Mouse (Mus musculus): ENCODE measurements around the gene Psenen. TPM values are rescaled to one million over a fixed set of nuclear protein-coding genes. Genes with fewer than 3 reads are reported as not detected.

The Psenen gene
- polyA plus RNA-seq, 1 experiment from 2014 or later = 104 TPM

DNA sequence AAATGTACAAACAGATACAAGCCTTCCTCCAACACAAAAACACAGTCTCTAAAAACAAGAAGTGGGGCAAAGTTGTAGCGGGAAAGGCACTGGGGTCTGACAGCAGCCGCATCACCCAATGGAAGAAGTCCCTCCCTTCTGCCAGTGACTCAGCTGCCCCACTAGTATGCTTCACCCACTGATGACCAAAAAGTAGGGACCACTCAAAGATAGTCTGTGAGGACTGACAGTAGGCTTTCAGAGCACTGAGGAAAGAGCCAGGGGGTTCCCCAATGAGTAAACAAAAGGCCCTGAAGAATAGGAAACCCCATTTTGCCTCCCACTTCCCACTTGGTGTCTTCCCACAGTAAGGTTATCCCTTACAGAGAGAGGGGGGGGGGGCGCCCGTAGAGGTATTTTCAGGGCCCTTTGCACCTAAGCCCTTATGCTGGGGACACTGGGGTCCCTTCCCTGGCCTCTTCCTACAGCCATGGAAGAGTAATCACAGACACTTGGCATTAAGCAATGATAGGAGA lies 31.1 kb upstream of the Psenen start:
- Histone ChIP-seq H3K4me3 (ENCODE audit: low read depth, low read length) (no peak overlapping the region), H3K36me3 (ENCODE audit: insufficient read depth) (no peaks in the 10 kb centered on the region), H3K27ac (ENCODE audit: low read depth) (no peak overlapping the region), H3K9me3 (ENCODE audit: low read depth, low read length) (no peaks in the 10 kb centered on the region), H3K9ac (no peak overlapping the region), H3K4me2 (no peak overlapping the region), H3K27me3 (ENCODE audit: insufficient read depth, low read length) (no peaks in the 10 kb centered on the region), H3K4me1 (ENCODE audit: insufficient read depth) (0 out of 2 replicates have a peak, but pooled peaks cover 3% of the 10 kb centered on the region)
- ATAC-seq (ENCODE audit: insufficient read depth) = no peak
- WGBS = 59% methylated on average over 4 of the region's 4 CpGs
- no peak for TF ChIP-seq CTCF (IDR thresholded peaks at IDR 0.05; ENCODE audit: low read depth)
- no peak for DNase-seq

GRCm38 (mm10) chr7:30593579-30594509 lies 30.4 kb upstream of the Psenen start:
- Histone ChIP-seq H3K4me2 (no peak overlapping the region), H3K9ac (no peak overlapping the region), H3K4me1 (ENCODE audit: insufficient read depth) (0 out of 2 replicates have a peak, but pooled peaks cover 3% of the 10 kb centered on the region), H3K9me3 (ENCODE audit: low read depth, low read length) (no peaks in the 10 kb centered on the region), H3K4me3 (ENCODE audit: low read depth, low read length) (no peak overlapping the region), H3K27ac (ENCODE audit: low read depth) (no peak overlapping the region), H3K27me3 (ENCODE audit: insufficient read depth, low read length) (no peaks in the 10 kb centered on the region), H3K36me3 (ENCODE audit: insufficient read depth) (no peaks in the 10 kb centered on the region)
- WGBS = 69% methylated on average over 10 of the region's 10 CpGs
- no peak for DNase-seq
- ATAC-seq (ENCODE audit: insufficient read depth) = no peak
- no peak for TF ChIP-seq CTCF (IDR thresholded peaks at IDR 0.05; ENCODE audit: low read depth)

DNA sequence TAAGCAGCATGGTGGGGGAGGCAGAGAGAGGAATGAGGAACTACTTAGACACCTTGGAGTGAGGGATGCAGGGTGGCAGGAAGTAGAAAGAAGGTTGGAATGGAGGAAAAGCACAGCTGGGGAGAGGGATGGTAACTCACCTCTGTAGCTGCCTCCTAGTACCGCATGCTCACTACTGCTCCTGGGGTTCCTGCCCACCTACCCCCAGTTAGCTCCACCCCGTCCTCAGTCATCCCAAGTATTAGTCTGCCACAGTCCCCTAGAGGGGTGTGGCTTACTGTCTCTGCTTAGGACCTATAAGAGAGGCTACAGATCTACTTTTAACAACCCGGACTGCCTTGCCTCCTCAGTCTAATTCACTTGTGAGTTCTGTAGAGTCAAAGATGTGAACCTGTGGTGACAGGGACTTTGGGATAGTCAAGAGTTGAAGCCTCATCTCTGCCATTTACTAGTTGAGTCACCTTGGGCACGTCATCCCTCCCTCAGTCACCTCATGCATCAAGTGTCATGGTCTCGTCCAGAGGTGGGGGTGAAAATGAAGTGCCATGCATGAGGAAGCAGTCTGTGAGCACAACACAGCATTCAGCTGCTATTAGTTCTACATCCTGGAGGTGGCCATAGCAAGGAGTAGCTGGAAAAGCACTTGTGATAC lies 29.5 kb upstream of the Psenen start:
- no peak for ATAC-seq (ENCODE audit: insufficient read depth)
- Histone ChIP-seq H3K9ac (no peak overlapping the region), H3K4me2 (no peak overlapping the region), H3K36me3 (ENCODE audit: insufficient read depth) (no peaks in the 10 kb centered on the region), H3K4me1 (ENCODE audit: insufficient read depth) (0 out of 2 replicates have a peak, but pooled peaks cover 3% of the 10 kb centered on the region), H3K9me3 (ENCODE audit: low read depth, low read length) (no peaks in the 10 kb centered on the region), H3K4me3 (ENCODE audit: low read depth, low read length) (no peak overlapping the region), H3K27ac (ENCODE audit: low read depth) (no peak overlapping the region), H3K27me3 (ENCODE audit: insufficient read depth, low read length) (no peaks in the 10 kb centered on the region)
- no peak for TF ChIP-seq CTCF (IDR thresholded peaks at IDR 0.05; ENCODE audit: low read depth)
- 32% methylated on average over 5 of the region's 5 CpGs for WGBS
- no peak for DNase-seq

DNA sequence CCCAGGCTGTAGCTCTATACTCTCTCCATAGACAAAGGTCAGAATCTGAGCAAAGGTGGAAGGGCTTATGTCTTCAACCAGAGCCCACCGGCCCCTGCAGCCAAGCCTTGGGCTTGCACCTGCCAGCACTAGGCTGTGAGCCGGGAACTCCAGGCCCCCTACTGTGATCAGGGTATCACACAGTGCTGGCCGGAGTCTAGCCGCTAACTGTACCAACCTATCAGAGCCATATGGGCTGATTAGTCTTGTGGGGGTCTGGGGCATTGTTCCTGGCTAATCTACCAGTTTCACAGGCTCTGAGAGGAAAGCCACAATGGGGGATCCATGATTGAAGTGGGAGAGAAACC lies 28.2 kb upstream of the Psenen start:
- TF ChIP-seq CTCF (IDR thresholded peaks at IDR 0.05; ENCODE audit: low read depth) = no peak
- Histone ChIP-seq H3K4me2 (no peak overlapping the region), H3K27ac (ENCODE audit: low read depth) (no peak overlapping the region), H3K4me1 (ENCODE audit: insufficient read depth) (0 out of 2 replicates have a peak, but pooled peaks cover 3% of the 10 kb centered on the region), H3K4me3 (ENCODE audit: low read depth, low read length) (no peak overlapping the region), H3K9ac (no peak overlapping the region), H3K9me3 (ENCODE audit: low read depth, low read length) (no peaks in the 10 kb centered on the region), H3K36me3 (ENCODE audit: insufficient read depth) (peaks cover 2% of the 10 kb centered on the region), H3K27me3 (ENCODE audit: insufficient read depth, low read length) (no peaks in the 10 kb centered on the region)
- DNase-seq (no peak), ATAC-seq (ENCODE audit: insufficient read depth) (no peak)
- WGBS = 57% methylated on average over 4 of the region's 4 CpGs

DNA sequence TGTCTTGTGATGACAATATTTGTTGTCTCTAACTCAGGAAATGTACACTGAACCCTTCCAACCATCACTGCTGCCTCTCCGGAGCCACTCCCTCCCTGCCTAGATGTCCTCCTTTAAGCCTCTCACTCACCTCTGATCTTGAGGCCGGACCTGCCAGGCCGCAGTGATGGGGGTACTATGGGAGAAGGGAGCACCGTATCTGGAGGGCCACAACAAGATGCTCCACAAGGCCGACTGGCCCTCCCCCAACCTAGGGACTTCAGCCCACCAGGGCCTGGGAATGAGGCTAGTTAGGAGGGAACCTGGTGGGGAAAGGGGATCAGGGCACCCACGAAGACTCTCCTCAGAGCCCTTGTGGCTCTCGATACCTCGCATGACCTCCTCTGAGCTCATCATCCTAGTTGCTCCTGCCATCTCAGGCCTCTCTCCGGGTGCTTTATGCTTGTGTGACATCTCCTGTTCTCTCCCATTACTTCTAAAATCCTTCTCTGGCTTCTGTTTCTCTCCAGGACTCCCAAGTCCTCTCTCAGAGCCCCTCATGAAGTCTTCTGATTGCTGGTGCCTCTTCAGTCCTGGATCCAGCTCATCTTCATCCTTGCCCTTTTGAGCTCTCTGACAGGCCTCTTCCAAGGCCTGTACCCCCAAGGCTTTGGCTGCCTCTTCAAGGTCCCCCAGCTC lies 27.6 kb upstream of the Psenen start:
- Histone ChIP-seq H3K9ac (no peak overlapping the region), H3K27ac (ENCODE audit: low read depth) (no peak overlapping the region), H3K36me3 (ENCODE audit: insufficient read depth) (peaks cover 7% of the 10 kb centered on the region), H3K4me2 (no peak overlapping the region), H3K4me3 (ENCODE audit: low read depth, low read length) (no peak overlapping the region), H3K4me1 (ENCODE audit: insufficient read depth) (0 out of 2 replicates have a peak, but pooled peaks cover 3% of the 10 kb centered on the region), H3K9me3 (ENCODE audit: low read depth, low read length) (no peaks in the 10 kb centered on the region), H3K27me3 (ENCODE audit: insufficient read depth, low read length) (no peaks in the 10 kb centered on the region)
- 80% methylated on average over 9 of the region's 9 CpGs for WGBS
- no peak for DNase-seq
- no peak for ATAC-seq (ENCODE audit: insufficient read depth)
- TF ChIP-seq CTCF (IDR thresholded peaks at IDR 0.05; ENCODE audit: low read depth) = no peak

DNA sequence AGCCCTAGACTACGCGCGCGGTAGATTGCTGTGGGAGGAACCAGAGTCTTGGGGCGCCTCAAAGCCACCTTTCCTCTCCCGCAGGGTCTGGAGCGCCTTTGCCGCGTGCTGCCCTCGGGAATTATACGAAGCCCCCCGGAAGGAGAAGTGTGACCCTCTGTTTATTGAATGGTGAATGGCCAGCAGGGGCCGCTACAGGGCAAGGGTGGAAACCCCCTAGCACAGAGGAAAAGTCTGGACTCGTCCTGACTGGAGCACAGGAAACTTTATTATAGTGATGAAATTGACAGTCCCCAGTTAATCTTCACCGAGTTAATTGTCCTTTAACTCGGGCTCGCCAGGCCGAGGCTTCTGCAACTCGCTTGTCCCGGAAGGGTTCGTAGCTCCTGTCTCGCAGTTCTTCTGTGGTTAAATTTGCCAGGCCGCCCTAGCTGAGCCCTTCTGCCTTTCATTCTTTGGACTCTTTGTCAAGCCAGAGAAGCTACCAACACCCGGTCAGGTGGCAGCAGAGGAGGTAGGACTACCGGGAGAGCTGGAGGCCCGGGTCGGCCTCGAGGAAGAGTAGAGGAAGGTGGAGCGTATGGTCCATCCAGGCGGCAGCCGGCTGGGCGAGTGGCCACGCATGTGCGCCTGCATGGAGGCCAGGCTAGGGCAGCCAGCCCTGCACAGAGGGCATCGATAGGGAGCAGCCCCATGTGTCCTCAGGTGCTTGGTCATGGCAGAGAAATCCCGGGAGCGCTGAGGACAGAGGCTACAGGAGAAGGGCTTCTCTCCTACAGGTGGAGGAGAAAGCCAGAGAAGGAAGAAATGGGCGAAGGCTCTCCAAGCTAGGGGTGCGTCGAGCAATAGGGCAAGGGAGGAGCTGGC lies 26.2 kb upstream of the Psenen start:
- WGBS = 25% methylated on average over 40 of the region's 40 CpGs
- H3K4me3 ChIP-seq (ENCODE audit: low read depth, low read length) = peak overlapping the region; percentile 94
- peak overlapping the region; percentile 59 for H3K9ac ChIP-seq
- DNase-seq (peak; percentile 96), ATAC-seq (ENCODE audit: insufficient read depth) (peak; percentile 67)
- peak overlapping the region; percentile 82 for H3K4me2 ChIP-seq
- TF ChIP-seq CTCF (IDR thresholded peaks at IDR 0.05; ENCODE audit: low read depth) = peak; percentile 95
- H3K4me1 ChIP-seq (ENCODE audit: insufficient read depth) = 0 out of 2 replicates have a peak, but pooled peaks cover 3% of the 10 kb centered on the region
- H3K36me3 ChIP-seq (ENCODE audit: insufficient read depth) = peaks cover 21% of the 10 kb centered on the region
- no peaks in the 10 kb centered on the region for H3K9me3 ChIP-seq (ENCODE audit: low read depth, low read length)
- H3K27ac ChIP-seq (ENCODE audit: low read depth) = peak overlapping the region; percentile 93
- H3K27me3 ChIP-seq (ENCODE audit: insufficient read depth, low read length) = no peaks in the 10 kb centered on the region

All from lung, embryonic 14.5 days (tissue).